Mouse (Mus musculus) regulatory T cell (primary cell): ENCODE measurements around the gene Hist2h2bb.

Experiments
- in situ Hi-C: fragments of 300-600 bp; cut with MboI, MseI; formaldehyde crosslinking; loops from one replicate; pipeline ENCODE4 v1.15.1; 2025; ENCODE audit warnings: high pct_unique_total_duplicates

Gene Hist2h2bb

DNA sequence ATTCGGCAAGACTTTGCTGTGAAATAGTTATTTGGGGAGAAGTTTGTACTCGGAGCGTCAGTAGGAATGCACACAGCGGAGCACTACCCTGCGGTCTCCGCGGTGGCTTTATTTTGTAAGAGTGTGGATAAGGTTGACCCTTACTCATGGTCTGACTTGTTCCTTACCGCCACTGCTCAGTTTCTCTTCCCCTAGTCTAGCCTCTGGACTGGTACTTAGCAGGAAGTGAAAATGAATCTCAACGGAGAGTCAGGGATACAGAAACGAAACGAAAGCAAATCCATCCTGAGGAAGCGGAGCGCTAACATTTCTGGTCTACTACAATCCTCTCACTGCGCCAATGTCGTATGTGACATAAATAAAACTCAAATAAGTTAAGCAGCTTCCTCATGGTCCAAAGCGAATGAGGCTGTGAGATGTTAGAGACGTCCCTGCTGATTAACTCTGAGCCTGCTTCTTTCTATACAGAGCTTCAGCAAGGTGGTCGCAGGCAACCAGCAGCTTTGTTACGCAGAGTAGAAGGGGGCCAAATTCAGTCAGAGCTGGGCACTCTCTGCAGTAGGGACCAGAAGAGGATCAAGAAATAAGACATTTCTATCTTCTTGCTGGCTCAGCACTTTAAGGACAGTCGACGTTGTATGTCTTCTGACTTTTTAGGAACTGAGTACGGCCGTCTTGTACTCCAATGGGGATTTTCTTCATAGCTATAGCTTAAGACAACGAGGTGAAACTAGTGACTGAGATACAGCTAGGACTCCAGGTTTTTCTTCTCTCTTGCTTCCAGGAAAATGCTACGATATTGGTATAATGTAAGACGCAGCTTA is 31.4 kb downstream of the Hist2h2bb start:
- in situ Hi-C loops, result no loop called here

DNA sequence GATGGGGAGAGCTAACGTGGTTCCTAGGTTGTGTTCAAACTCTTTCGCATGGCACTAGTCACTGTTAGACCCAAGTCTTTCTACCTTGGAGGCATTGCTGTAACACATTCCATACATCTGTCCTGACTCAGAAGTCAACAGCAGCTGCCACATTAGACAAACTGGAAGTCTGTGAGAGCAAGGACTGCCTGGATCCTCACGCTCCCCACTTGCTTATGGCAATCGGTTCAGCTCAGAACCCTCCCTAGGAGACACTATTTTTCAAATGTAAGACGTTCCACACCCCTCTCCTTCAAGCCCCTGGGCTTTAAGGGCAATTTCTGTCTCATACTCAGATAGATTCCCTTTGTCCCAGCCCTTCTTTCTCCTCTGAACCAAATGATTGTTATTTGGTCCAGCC is 32.5 kb downstream of the Hist2h2bb start:
- in situ Hi-C loops, result no loop called here

DNA sequence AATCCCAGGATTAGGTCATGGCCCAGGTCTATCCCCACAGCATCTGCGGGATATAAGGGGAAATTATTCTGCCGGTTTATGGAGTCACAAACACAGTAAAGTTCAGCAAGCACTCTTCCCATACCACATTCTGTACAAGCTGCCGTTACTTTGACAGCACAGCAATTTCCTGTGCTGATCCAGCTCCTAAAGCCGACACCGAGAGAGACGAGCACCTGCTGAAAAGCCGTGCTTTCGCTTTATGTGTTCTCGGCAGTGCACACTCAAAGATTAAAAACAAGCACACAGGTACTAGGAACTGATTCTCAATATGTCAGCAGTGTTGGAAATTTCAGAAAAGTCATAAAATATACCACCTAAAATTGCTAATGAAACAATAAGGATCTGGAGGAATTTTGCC is 37.0 kb downstream of the Hist2h2bb start:
- in situ Hi-C loops, result no loop called here

DNA sequence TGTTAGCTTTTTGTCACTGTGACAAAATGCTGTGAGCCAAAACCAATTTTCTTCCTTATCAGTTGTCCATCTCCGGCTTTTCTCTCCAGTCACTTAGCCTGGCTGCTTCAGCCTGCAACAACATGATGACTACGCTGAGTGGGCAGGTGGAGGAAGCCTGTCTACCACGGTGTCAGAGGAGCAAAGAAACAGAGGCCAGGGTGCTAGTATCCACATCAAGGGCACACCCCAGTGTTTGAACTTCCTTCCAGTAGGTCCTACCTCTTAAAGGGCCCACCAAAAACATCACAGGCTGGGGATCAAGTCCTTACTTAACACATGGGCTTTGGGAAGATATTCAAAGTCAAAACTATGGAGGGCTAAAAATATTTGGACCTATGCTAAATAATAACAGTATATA is 39.9 kb downstream of the Hist2h2bb start:
- in situ Hi-C loops, result no loop called here

DNA sequence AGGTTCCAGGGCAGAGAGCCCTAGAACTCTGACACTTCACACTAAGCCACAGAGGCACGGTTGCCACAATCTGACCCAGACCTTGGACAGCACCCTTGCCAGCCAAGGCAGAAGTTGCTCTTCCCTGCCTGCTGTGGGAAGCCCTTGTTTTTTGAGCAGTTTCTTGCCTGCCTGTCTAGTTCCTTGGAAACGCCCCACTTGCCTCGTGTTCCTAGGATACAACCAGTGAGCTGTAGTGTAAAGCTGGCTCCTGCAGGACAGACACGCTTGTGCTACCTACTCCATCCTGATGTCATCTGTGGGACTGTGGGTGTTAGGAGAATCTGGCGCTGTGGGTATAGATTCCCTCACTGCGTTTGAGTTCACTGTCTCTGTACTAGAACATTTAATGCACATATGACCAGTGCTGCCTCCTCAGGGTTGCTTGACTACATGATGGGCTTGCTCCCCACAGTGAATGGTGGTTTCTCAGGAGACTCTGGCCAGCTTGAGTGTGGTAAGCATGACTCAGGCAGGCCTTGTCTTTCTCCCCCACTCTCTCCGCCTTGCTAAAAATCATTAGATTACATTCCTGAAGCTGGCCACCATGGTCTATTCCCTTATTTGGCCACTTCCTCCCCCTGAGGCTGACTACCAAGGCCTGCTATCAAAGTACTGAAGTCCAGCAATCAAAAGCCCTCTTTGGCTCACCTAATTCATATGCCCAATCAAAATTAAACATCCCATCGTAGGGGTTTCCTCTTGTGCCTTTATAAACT is 43.0 kb downstream of the Hist2h2bb start:
- in situ Hi-C loops, result no loop called here
